Mouse (Mus musculus) bone marrow, adult 2 months (tissue): ENCODE data around the gene Gabra5.

ENCODE experiments used
- CTCF ChIP-seq: fragments of 200-500 bp; IDR thresholded peaks from 2 replicates; pipeline ENCODE4 v1.5.1; 2011; ENCODE audit warnings: low read length, control low read depth; ENCODE audit not compliant: control insufficient read depth, insufficient read depth
- POLR2A ChIP-seq: fragments of 200-500 bp; IDR thresholded peaks from 2 replicates; pipeline ENCODE4 v1.6.1; 2011; ENCODE audit warnings: low read depth, mild to moderate bottlenecking, control low read depth, low read length, borderline replicate concordance; ENCODE audit not compliant: control insufficient read depth

DNA sequence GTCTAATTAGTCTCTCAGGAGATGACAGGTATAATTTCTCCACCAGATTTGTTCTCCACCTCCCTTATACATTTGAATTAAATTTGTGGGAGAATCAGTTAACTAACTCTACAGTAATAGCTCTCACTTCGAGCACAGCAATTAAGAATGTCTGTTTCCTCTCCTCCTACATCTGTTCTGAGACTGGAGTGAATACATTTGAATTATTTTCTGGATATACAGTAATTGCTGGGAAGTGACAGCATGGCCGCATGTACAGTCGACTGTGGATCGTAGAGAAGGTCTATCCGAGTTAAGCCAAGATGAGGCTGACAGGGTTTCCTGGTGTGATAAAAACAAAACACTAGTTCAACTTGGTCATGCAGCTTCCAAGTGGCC lies 143.9 kb downstream of the Gabra5 start:
- TF ChIP-seq CTCF: no peak
- no peak for TF ChIP-seq POLR2A
